Mouse (Mus musculus) frontal cortex, adult (tissue): ENCODE measurements around the gene Camk2n1.
A peak's percentile ranks its signal among the peaks of the same experiment; 100 is the strongest.

ENCODE experiments used
- ATAC-seq: cut with Nextera tagmentation; 2 replicates; pipeline ENCODE4 v1.9.2; 2017; ENCODE audit warnings: mild to moderate bottlenecking, moderate library complexity, mixed read lengths; ENCODE audit not compliant: low TSS enrichment

Camk2n1 gene

DNA sequence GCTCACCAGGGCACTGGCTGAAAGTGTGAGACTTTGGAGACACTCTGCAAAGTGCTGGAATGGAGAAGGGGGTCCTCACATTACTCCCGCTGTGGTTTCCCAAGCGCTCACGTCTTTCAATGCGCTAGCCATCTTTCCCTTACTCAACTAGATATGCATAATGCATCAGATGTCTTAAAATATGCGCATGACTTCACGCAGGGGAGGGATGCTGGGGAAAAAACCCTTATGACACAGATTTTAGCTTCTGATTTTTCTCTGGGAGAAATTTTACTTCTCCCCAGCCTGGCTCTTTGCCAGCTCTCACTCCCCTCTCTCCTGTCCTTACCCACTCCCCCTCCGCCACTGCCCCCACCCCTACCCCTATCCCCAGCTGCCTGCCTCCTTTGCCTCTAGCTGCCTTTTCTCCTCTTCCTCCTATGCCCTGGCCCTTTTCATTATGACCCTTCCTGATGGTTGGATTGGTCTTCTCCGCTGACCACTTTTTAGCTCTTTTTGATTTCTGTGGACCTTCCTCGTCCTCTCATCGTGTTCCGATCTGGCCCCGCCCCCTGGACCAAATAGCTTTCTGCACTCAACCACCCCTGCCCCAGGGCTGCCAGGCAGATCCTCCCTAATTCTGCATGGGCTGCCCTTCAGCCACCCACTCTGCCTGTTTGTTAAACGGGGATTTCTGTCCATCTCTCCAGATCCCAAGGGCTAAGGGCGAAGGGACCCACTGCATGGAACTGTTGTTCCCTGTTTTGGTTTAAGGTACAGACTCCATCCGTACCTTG, 6.1 kb upstream of the Camk2n1 start:
- ATAC-seq, result peak; percentile 49; the same call in 1 of the 2 replicates

DNA sequence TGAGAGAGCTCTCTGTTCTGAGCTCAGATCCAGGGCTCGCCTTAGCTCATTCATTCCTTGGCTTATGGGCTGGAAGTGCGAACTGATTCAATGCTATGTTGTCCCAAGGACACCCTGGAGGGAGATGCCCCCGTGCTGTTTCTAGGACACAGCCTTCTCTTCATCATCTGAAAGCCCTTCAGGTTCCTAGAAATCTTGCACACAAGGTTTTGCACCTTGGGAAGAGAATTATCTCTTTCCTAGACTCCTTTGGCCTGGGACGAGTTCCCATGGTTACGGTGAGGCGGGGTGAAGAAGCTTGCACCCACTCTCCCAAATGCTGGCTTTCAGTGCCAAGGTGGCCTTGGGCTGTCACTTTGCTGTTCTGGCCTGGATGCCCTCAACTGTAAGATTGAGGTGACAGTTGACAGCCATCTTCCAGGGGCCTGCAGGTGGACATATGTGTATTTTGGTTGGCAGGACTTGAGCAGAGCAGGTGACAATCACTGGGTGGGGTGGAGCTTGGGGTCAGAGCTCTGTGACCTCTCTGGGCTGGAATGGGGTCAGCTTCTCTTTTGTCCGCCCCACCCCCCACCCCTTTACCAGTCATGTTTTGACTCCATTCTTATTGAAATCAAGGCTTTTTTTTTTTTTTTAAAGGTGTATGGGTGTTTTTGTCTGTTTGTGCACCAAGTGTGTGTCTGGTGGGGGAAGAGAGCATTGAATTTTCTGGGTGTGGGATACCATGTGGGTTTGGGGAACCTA, 5.1 kb upstream of the Camk2n1 start:
- no peak for ATAC-seq

GRCm38 (mm10) chr4:138449636-138450314, 4.3 kb upstream of the Camk2n1 start:
- no peak for ATAC-seq

GRCm38 (mm10) chr4:138452306-138453096, 1.6 kb upstream of the Camk2n1 start:
- no peak for ATAC-seq

DNA sequence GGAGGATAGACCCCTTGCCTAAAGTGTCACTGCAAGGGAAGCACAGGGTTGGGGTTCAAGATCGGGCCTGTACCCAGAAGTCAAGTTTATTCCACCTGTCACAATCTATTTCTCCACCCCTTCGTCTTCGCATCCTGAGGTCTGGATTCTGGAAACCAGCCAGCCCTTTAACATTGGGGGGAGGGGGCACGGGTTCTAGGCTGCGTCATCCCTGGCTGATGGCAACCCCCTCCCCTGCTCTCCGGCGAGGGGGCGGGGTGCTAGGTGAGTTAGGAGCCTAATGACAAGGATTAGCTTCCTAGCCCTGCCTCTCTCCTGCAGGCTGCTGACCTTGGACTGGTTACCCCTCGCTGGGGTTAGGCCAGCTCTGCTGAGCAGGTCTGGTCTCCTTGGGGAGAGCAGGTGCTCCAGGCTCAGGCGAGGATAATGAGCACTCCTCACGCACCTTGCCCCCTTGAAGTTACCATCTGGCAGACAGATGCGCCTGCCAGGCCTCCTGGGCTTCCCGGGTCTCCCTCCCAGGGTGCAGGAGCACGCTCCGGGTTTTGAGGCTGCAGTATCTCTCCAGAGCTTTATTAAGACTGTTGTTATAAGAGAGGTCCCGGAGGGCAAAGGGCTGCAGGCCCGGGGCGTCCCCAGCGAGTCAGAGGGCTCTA, 889 bp upstream of the Camk2n1 start:
- ATAC-seq, result no peak; the same call in 1 of the 2 replicates

GRCm38 (mm10) chr4:138454571-138455140, 542 bp downstream of the Camk2n1 start:
- peak; percentile 8; the same call in 1 of the 2 replicates for ATAC-seq

- ATAC-seq, result no peak
Observed at GRCm38 (mm10) chr4:138455141-138455955, 1.2 kb downstream of the Camk2n1 start.

- ATAC-seq, result no peak
Observed at GRCm38 (mm10) chr4:138455956-138456341, 1.8 kb downstream of the Camk2n1 start.

GRCm38 (mm10) chr4:138456536-138456935, 2.4 kb downstream of the Camk2n1 start:
- ATAC-seq, result no peak

GRCm38 (mm10) chr4:138457091-138457490, 3.0 kb downstream of the Camk2n1 start:
- no peak for ATAC-seq

DNA sequence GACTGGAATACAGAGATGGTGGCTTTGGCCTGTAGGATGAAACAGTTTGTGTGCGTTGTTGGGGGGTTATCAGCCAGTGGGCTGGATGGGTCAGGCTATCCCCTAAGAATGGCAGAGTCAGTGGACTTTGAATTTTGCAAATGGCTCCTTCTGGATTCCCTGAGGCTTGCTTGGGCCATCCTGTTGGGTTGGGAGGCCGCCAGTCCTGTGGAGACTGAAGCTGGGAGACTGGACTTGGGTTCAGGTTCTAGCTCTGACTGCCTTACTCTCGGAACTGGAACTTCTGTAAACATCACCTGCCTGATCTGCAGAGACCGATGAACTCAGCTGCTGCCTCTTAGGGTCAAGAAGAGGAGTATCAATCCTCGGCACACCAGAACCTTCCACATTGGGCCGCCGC, 4.1 kb downstream of the Camk2n1 start:
- no peak for ATAC-seq

DNA sequence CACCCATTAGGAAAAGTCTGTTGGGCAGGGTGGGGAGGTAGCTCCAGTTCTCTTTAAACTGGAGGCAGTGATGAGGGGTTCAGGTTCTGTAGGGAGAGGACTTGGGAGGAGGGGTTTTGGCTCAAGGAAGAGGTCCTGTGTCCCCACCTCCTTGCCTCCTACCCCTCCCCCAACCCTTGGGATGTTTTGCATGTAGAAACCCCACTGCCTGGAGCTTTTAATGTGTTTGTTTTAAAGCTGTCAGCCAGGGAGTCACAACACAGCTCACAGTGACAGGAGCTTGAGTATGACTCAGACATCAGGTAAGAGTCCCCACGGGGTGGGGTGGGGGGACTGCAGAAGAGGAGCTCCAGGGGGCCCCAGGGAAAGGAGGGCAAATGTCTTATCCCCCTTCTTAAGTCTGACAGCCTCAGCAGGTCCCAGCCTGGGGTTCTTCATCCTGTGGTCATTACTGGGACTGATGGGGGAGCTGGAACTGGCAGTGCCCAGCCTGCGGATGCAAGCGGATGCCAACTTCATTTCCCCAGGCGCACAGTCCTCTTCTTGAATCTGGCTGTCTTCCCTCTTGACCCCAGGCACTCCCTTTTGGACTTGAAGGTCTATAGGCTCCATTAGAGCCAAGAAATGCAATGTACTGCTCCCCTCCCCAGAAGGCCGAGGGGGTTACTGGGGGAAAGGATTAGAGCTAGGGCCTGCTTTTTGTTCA, 4.8 kb downstream of the Camk2n1 start:
- no peak for ATAC-seq

DNA sequence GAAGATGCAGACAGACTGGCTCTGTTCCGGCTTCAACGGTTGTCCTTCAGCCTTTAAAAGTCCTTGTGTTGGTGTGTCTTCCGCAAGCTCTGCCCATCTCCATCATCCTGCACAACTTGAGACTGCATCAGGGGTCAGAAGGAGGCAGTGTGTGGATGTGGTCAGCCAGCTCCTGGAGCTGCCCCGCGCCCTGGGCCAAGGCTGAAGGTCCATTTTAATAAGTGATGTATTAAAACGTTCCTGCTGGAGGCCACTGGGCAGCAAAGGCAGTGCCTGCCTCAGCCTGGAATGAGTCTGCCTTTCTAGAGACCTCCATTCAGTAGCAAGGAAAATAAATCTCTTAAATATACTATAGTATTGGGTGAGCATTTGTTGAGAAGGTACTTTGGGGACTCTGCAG, 5.7 kb downstream of the Camk2n1 start:
- ATAC-seq, result no peak

- ATAC-seq, result no peak
Observed at GRCm38 (mm10) chr4:138460910-138461309, 6.8 kb downstream of the Camk2n1 start.

- ATAC-seq, result no peak
Observed at GRCm38 (mm10) chr4:138461471-138461870, 7.4 kb downstream of the Camk2n1 start.

GRCm38 (mm10) chr4:138462971-138463831, 9.1 kb downstream of the Camk2n1 start:
- peak; percentile 46 for ATAC-seq

DNA sequence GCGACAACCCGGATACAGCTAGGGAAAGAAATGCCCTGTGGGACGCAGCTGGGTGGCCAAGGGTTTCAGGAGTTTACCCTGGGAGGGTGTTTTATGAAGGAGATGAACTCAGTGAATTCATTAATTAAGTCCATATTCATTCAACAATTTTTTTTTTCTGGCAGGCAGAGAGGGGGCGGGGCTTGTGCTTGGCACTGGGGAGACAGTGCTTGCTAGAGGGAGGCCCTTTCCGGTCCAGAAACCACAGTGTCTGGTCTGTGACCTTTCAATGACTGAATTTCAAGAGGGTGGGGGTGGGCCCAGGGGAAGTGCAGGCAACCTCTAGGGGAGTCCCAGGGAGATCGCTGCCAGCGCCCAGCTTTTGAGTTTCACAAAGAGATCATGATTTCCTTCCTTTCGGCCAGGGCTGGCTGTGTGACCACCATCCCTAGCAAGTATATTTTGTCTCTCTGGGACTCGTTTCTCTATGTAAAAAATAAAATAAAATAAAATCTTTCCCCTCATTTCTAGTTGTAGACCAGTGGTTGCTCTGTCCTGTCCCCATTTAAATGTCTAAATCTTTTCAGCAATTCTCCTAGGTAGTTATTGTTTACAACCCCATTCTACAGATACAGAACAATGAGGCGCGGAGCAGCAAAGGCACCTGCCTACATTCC, 9.8 kb downstream of the Camk2n1 start:
- no peak for ATAC-seq
